Mouse (Mus musculus) intestine, embryonic 16.5 days (tissue): Measurements from ENCODE around the gene Pgf. TPM values are rescaled to one million over a fixed set of nuclear protein-coding genes. Genes with fewer than 3 reads are reported as not detected.
A peak's percentile ranks its signal among the peaks of the same experiment; 100 is the strongest.

Experiments used
- ATAC-seq: fragments of 200-750 bp; cut with Nextera tagmentation; 2 replicates; pipeline ENCODE4 v1.8.0; 2017; ENCODE audit warnings: moderate TSS enrichment, moderate library complexity
- H3K27ac ChIP-seq: fragments of 300-500 bp; sonication (generic); 2 replicates; pipeline ENCODE4 v1.5.1; 2014; ENCODE audit warnings: mild to moderate bottlenecking, low read length
- H3K27me3 ChIP-seq: fragments of 300-500 bp; sonication (generic); replicated peaks from 2 replicates; pipeline ENCODE4 v1.6.1; 2014; ENCODE audit warnings: low read length, control low read depth, mixed read lengths; ENCODE audit not compliant: control insufficient read depth, insufficient read depth
- H3K36me3 ChIP-seq: fragments of 300-500 bp; sonication (generic); 2 replicates; pipeline ENCODE4 v1.6.1; 2014; ENCODE audit warnings: low read length, control low read depth; ENCODE audit not compliant: control insufficient read depth, insufficient read depth
- H3K4me1 ChIP-seq: fragments of 300-500 bp; sonication (generic); 2 replicates; pipeline ENCODE4 v1.6.1; 2014; ENCODE audit warnings: low read length, control low read depth, mixed read lengths; ENCODE audit not compliant: control insufficient read depth, insufficient read depth
- H3K4me2 ChIP-seq: fragments of 300-500 bp; sonication (generic); 2 replicates; pipeline ENCODE4 v1.6.1; 2014; ENCODE audit warnings: low read depth, low read length, control low read depth
- H3K4me3 ChIP-seq: fragments of 300-500 bp; sonication (generic); 2 replicates; pipeline ENCODE4 v1.5.1; 2014; ENCODE audit warnings: mild to moderate bottlenecking, low read length
- H3K9ac ChIP-seq: fragments of 300-500 bp; sonication (generic); 2 replicates; pipeline ENCODE4 v1.6.1; 2014; ENCODE audit warnings: low read depth, low read length
- H3K9me3 ChIP-seq: fragments of 300-500 bp; sonication (generic); 2 replicates; pipeline ENCODE4 v1.6.1; 2016; ENCODE audit warnings: low read length, control low read depth; ENCODE audit not compliant: control insufficient read depth
- WGBS: fragments of 180-500 bp; shearing (Covaris S2); extraction: QIAGEN DNeasy Blood & Tissue Kit; methylation state at CpG from one replicate; pipeline ENCODE4 v1.1.7; 2014; 5-methylcytosine and 5-hydroxymethylcytosine counted together
- polyA plus RNA-seq: library from polyadenylated mRNA; unstranded; fragments of >200 nt; fragmentation: Nextera tagmentation; extraction: Ambion mirVana; gene quantifications from 2 replicates; pipeline ENCODE4 v1.2.1, GENCODE M21; 2015

Gene Pgf
- polyA plus RNA-seq, 1 experiment from 2014 or later, result 12.4 TPM

- H3K9me3 ChIP-seq, result no peaks in the 10 kb centered on the region
- 32% methylated on average over 4 of the region's 4 CpGs for WGBS
- no peaks in the 10 kb centered on the region for H3K36me3 ChIP-seq
- no peak overlapping the region for H3K4me2 ChIP-seq
- no peak overlapping the region for H3K9ac ChIP-seq
- H3K4me3 ChIP-seq, result no peak overlapping the region
- H3K4me1 ChIP-seq, result peaks cover 31% of the 10 kb centered on the region
- no peaks in the 10 kb centered on the region for H3K27me3 ChIP-seq
- peak overlapping the region; percentile 76 for H3K27ac ChIP-seq
- peak; percentile 51 for ATAC-seq
Measured at GRCm38 (mm10) chr12:85194623-85195018, 17.0 kb upstream of the Pgf start.

- no peaks in the 10 kb centered on the region for H3K36me3 ChIP-seq
- peak overlapping the region; percentile 76 for H3K27ac ChIP-seq
- no peak overlapping the region for H3K9ac ChIP-seq
- WGBS, result 82% methylated on average over 11 of the region's 11 CpGs
- H3K9me3 ChIP-seq, result no peaks in the 10 kb centered on the region
- H3K4me2 ChIP-seq, result no peak overlapping the region
- H3K4me1 ChIP-seq, result peaks cover 31% of the 10 kb centered on the region
- no peaks in the 10 kb centered on the region for H3K27me3 ChIP-seq
- H3K4me3 ChIP-seq, result no peak overlapping the region
- ATAC-seq, result 0 out of 2 replicates have a peak, but pooled peaks have one; percentile 13
Measured at GRCm38 (mm10) chr12:85193923-85194622, 16.5 kb upstream of the Pgf start.

- 86% methylated on average over 10 of the region's 10 CpGs for WGBS
- ATAC-seq, result no peak
- H3K27ac ChIP-seq, result no peak overlapping the region
- H3K9ac ChIP-seq, result no peak overlapping the region
- no peak overlapping the region for H3K4me2 ChIP-seq
- no peaks in the 10 kb centered on the region for H3K27me3 ChIP-seq
- H3K36me3 ChIP-seq, result no peaks in the 10 kb centered on the region
- no peak overlapping the region for H3K4me3 ChIP-seq
- peaks cover 31% of the 10 kb centered on the region for H3K4me1 ChIP-seq
- H3K9me3 ChIP-seq, result no peaks in the 10 kb centered on the region
Measured at GRCm38 (mm10) chr12:85193146-85193545, 15.6 kb upstream of the Pgf start.

- Histone ChIP-seq H3K27me3 (no peaks in the 10 kb centered on the region), H3K4me2 (peak overlapping the region; percentile 39; the same call in 1 of the 2 replicates), H3K9ac (peak overlapping the region; percentile 49; the same call in 1 of the 2 replicates), H3K4me3 (no peak overlapping the region), H3K9me3 (no peaks in the 10 kb centered on the region), H3K4me1 (peaks cover 29% of the 10 kb centered on the region), H3K36me3 (no peaks in the 10 kb centered on the region), H3K27ac (no peak overlapping the region)
- ATAC-seq, result peak; percentile 60
- 24% methylated on average over 19 of the region's 19 CpGs for WGBS
Measured at GRCm38 (mm10) chr12:85192461-85193108, 15.0 kb upstream of the Pgf start.

GRCm38 (mm10) chr12:85190290-85190689 lies 12.7 kb upstream of the Pgf start:
- no peak for ATAC-seq
- H3K27me3 ChIP-seq, result no peaks in the 10 kb centered on the region
- peaks cover 24% of the 10 kb centered on the region for H3K4me1 ChIP-seq
- no peak overlapping the region for H3K4me2 ChIP-seq
- H3K9me3 ChIP-seq, result no peaks in the 10 kb centered on the region
- WGBS, result 75% methylated on average over 7 of the region's 7 CpGs
- H3K9ac ChIP-seq, result no peak overlapping the region
- H3K27ac ChIP-seq, result no peak overlapping the region
- H3K36me3 ChIP-seq, result no peaks in the 10 kb centered on the region
- H3K4me3 ChIP-seq, result no peak overlapping the region

GRCm38 (mm10) chr12:85186361-85186760 lies 8.8 kb upstream of the Pgf start:
- Histone ChIP-seq H3K36me3 (no peaks in the 10 kb centered on the region), H3K9ac (no peak overlapping the region), H3K4me3 (no peak overlapping the region), H3K27ac (no peak overlapping the region), H3K4me1 (peaks cover 10% of the 10 kb centered on the region), H3K27me3 (no peaks in the 10 kb centered on the region), H3K4me2 (no peak overlapping the region), H3K9me3 (no peaks in the 10 kb centered on the region)
- ATAC-seq, result no peak; the same call in 1 of the 2 replicates
- 65% methylated on average over 7 of the region's 7 CpGs for WGBS

- H3K9ac ChIP-seq, result no peak overlapping the region
- ATAC-seq, result peak; percentile 56
Measured at GRCm38 (mm10) chr12:85185810-85186209, 8.2 kb upstream of the Pgf start.

GRCm38 (mm10) chr12:85184118-85184517 lies 6.5 kb upstream of the Pgf start:
- 58% methylated on average over 5 of the region's 5 CpGs for WGBS
- no peak for ATAC-seq
- Histone ChIP-seq H3K4me2 (no peak overlapping the region), H3K27ac (no peak overlapping the region), H3K9ac (no peak overlapping the region), H3K36me3 (no peaks in the 10 kb centered on the region), H3K4me3 (no peak overlapping the region), H3K27me3 (no peaks in the 10 kb centered on the region), H3K9me3 (no peaks in the 10 kb centered on the region), H3K4me1 (peaks cover 10% of the 10 kb centered on the region)

More at GRCm38 (mm10) chr12:85185810-85186209, 8.2 kb upstream of the Pgf start:
- no peak overlapping the region for H3K4me3 ChIP-seq
- WGBS, result 59% methylated on average over 8 of the region's 8 CpGs
- H3K4me1 ChIP-seq, result peaks cover 10% of the 10 kb centered on the region
- no peak overlapping the region for H3K4me2 ChIP-seq
- no peaks in the 10 kb centered on the region for H3K27me3 ChIP-seq
- H3K9me3 ChIP-seq, result no peaks in the 10 kb centered on the region
- H3K36me3 ChIP-seq, result no peaks in the 10 kb centered on the region
- no peak overlapping the region for H3K27ac ChIP-seq

- Histone ChIP-seq H3K4me1 (peaks cover 10% of the 10 kb centered on the region), H3K4me2 (no peak overlapping the region), H3K9me3 (no peaks in the 10 kb centered on the region), H3K27me3 (no peaks in the 10 kb centered on the region), H3K27ac (no peak overlapping the region), H3K9ac (no peak overlapping the region), H3K36me3 (no peaks in the 10 kb centered on the region), H3K4me3 (no peak overlapping the region)
- no peak for ATAC-seq
- 68% methylated on average over 5 of the region's 5 CpGs for WGBS
Measured at GRCm38 (mm10) chr12:85182898-85183297, 5.3 kb upstream of the Pgf start.
